Mouse (Mus musculus) brain, embryonic 14.5 days (tissue): ENCODE measurements at regions not wholly inside any gene's neighbourhood (a gene's known extent, or its start where the extent isn't known, plus 50 kb on each side); places are given as distances from the start of the nearest gene placed in this dataset.

Experiments used
- CTCF ChIP-seq: fragments of 200-500 bp; IDR thresholded peaks from 2 replicates; pipeline ENCODE4 v1.5.1; 2012; ENCODE audit warnings: inconsistent platforms, mild to moderate bottlenecking, moderate library complexity, borderline replicate concordance; ENCODE audit not compliant: insufficient read depth, insufficient read length; ENCODE audit errors: extremely low read depth
- POLR2A ChIP-seq: fragments of 200-500 bp; IDR thresholded peaks from 2 replicates; pipeline ENCODE4 v1.6.1; 2012; ENCODE audit warnings: mild to moderate bottlenecking, inconsistent platforms, borderline replicate concordance; ENCODE audit not compliant: poor library complexity, insufficient read depth, insufficient read length, severe bottlenecking; ENCODE audit errors: extremely low read depth

GRCm38 (mm10) chr3:150193132-150193531 lies 1202.8 kb upstream of the Adgrl2 start:
- no peak for TF ChIP-seq CTCF
- no peak for TF ChIP-seq POLR2A
